Mouse (Mus musculus) stomach, embryonic 16.5 days (tissue): ENCODE results near the gene Insyn1. TPM values are rescaled to one million over a fixed set of nuclear protein-coding genes. Genes with fewer than 3 reads are reported as not detected.

Experiments
- ATAC-seq: fragments of 200-750 bp; cut with Nextera tagmentation; 2 replicates; pipeline ENCODE4 v1.8.0; 2017; ENCODE audit warnings: moderate number of reproducible peaks, moderate TSS enrichment; ENCODE audit not compliant: insufficient read depth, low FRiP score
- H3K27ac ChIP-seq: fragments of 300-500 bp; sonication (generic); 2 replicates; pipeline ENCODE4 v1.5.1; 2014; ENCODE audit warnings: low read length
- H3K27me3 ChIP-seq: fragments of 300-500 bp; sonication (generic); 2 replicates; pipeline ENCODE4 v1.6.1; 2014; ENCODE audit warnings: low read length, control low read depth, mixed read lengths; ENCODE audit not compliant: control insufficient read depth, insufficient read depth
- H3K36me3 ChIP-seq: fragments of 300-500 bp; sonication (generic); 2 replicates; pipeline ENCODE4 v1.6.1; 2014; ENCODE audit warnings: low read length; ENCODE audit not compliant: control insufficient read depth, insufficient read depth
- H3K4me1 ChIP-seq: fragments of 300-500 bp; sonication (generic); 2 replicates; pipeline ENCODE4 v1.6.1; 2014; ENCODE audit warnings: low read length, control low read depth, mixed read lengths; ENCODE audit not compliant: control insufficient read depth, insufficient read depth
- H3K4me2 ChIP-seq: fragments of 300-500 bp; sonication (generic); 2 replicates; pipeline ENCODE4 v1.6.1; 2014; ENCODE audit warnings: low read depth, low read length, mixed read lengths
- H3K4me3 ChIP-seq: fragments of 300-500 bp; sonication (generic); replicated peaks from 2 replicates; pipeline ENCODE4 v1.5.1; 2014; ENCODE audit warnings: mild to moderate bottlenecking, low read length
- H3K9ac ChIP-seq: fragments of 300-500 bp; sonication (generic); 2 replicates; pipeline ENCODE4 v1.6.1; 2014; ENCODE audit warnings: low read length
- H3K9me3 ChIP-seq: fragments of 300-500 bp; sonication (generic); replicated peaks from 2 replicates; pipeline ENCODE4 v1.6.1; 2016; ENCODE audit warnings: low read length, control low read depth; ENCODE audit not compliant: control insufficient read depth
- WGBS: fragments of 180-500 bp; shearing (Covaris S2); extraction: QIAGEN DNeasy Blood & Tissue Kit; methylation state at CpG from one replicate; pipeline ENCODE4 v1.1.7; 2014; 5-methylcytosine and 5-hydroxymethylcytosine counted together
- polyA plus RNA-seq: library from polyadenylated mRNA; unstranded; fragments of >200 nt; fragmentation: Nextera tagmentation; extraction: Ambion mirVana; gene quantifications from 2 replicates; pipeline ENCODE4 v1.2.1, GENCODE M21; 2015

Insyn1 gene
- polyA plus RNA-seq, 1 experiment from 2014 or later: 0.77 TPM

DNA sequence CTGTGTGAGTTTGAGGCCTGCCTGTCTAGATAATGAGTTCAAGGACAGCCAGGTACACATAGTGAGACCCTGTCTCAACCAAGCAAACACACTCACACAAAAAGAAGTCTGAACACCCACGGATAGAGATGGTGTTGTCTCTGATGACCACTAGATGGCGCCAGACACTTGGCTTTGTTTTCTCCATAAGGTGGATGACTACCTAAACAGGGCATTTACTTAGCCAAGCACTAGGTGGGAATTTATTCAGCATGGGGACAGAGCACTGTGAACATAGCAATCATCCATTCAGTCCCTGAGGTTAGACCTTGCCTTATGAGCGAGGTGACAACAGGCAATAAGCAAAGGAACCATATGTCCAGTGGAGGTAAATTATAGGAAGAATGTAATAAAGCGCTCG is 51.5 kb downstream of the Insyn1 start:
- no peak overlapping the region for H3K4me3 ChIP-seq
- peaks cover 9% of the 10 kb centered on the region for H3K36me3 ChIP-seq
- H3K27ac ChIP-seq: no peak overlapping the region
- no peak overlapping the region for H3K9ac ChIP-seq
- peaks cover 12% of the 10 kb centered on the region for H3K4me1 ChIP-seq
- H3K4me2 ChIP-seq: no peak overlapping the region
- H3K9me3 ChIP-seq: no peaks in the 10 kb centered on the region
- 51% methylated on average over 5 of the region's 5 CpGs for WGBS
- ATAC-seq: no peak
- H3K27me3 ChIP-seq: no peaks in the 10 kb centered on the region

DNA sequence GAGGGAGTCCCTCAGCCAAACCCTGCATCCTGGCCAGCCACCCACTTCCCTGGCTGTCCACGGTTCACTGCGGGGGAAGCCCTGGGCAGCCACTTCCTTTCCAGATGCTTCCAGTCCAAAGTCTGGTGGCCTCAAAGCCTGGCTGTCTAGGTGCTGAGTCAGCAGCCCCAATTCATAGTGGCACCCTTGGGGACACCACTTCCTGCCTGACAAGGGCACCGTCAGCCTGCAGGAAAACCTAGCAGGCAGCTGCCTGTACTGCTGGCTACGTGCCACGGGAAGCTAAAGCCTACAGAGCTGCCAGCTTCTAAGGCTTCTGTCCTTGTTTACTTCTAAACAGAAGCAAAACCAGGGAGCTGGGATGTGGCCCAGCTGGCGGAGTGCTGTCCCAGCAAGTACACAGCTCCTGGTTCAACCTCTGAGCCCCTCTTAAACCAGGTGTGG is 53.5 kb downstream of the Insyn1 start:
- peaks cover 9% of the 10 kb centered on the region for H3K36me3 ChIP-seq
- H3K4me3 ChIP-seq: no peak overlapping the region
- H3K4me1 ChIP-seq: peaks cover 14% of the 10 kb centered on the region
- H3K4me2 ChIP-seq: no peak overlapping the region
- H3K27ac ChIP-seq: peak overlapping the region; percentile 8
- peak overlapping the region; percentile 22; the same call in 1 of the 2 replicates for H3K9ac ChIP-seq
- no peaks in the 10 kb centered on the region for H3K27me3 ChIP-seq
- 31% methylated on average over 6 of the region's 6 CpGs for WGBS
- peak; percentile 75 for ATAC-seq
- no peaks in the 10 kb centered on the region for H3K9me3 ChIP-seq

DNA sequence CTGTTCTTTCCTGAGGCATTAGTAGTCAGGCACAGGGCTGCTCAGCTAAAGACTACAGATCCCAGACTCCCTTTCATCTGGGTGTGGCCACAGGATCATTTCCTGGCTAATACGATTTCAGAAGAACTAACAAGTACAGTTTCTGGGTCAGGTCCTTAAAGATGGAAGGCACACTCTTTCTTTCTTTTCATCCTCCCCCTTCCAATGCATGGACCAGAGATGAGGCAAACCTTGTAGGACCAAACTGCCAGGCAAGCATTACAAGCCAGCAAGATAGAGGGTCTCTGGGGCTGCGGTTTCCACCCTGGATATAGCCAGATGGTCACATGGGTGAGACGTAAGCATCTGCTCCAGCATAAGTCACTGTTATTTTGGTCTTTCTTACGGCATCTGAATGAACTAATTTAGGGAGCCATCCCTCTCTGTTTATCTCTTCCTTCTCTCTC is 56.5 kb downstream of the Insyn1 start:
- Histone ChIP-seq H3K27ac (no peak overlapping the region), H3K9ac (no peak overlapping the region), H3K4me2 (peak overlapping the region; percentile 41), H3K9me3 (no peaks in the 10 kb centered on the region), H3K4me1 (peaks cover 32% of the 10 kb centered on the region), H3K4me3 (no peak overlapping the region), H3K36me3 (no peaks in the 10 kb centered on the region), H3K27me3 (no peaks in the 10 kb centered on the region)
- WGBS: 55% methylated on average over 4 of the region's 4 CpGs
- no peak for ATAC-seq

DNA sequence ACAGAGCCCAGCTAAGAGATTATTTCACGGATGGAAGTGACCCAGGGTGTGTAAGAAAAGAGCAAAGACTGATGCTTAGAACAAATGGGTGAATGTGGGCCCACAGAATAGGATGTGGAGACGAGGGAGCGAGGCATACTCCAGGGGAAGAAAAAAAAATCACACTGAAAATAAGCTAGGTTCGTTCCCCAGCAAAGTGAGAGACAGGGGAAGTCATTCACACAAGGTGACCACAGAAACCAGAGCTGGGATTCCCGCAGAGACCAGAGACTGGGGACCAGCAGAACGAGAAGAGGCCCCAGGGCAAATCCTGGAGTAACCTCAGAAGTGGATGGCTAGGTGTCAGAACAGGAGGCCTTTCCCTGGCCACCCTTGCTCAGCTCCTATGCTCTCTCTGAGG is 57.0 kb downstream of the Insyn1 start:
- Histone ChIP-seq H3K9ac (no peak overlapping the region), H3K27ac (no peak overlapping the region), H3K27me3 (no peaks in the 10 kb centered on the region), H3K4me3 (no peak overlapping the region), H3K36me3 (no peaks in the 10 kb centered on the region), H3K4me2 (no peak overlapping the region), H3K4me1 (peaks cover 33% of the 10 kb centered on the region), H3K9me3 (no peaks in the 10 kb centered on the region)
- whole genome bisulfite sequencing: 64% methylated on average over 6 of the region's 6 CpGs
- ATAC-seq: no peak

DNA sequence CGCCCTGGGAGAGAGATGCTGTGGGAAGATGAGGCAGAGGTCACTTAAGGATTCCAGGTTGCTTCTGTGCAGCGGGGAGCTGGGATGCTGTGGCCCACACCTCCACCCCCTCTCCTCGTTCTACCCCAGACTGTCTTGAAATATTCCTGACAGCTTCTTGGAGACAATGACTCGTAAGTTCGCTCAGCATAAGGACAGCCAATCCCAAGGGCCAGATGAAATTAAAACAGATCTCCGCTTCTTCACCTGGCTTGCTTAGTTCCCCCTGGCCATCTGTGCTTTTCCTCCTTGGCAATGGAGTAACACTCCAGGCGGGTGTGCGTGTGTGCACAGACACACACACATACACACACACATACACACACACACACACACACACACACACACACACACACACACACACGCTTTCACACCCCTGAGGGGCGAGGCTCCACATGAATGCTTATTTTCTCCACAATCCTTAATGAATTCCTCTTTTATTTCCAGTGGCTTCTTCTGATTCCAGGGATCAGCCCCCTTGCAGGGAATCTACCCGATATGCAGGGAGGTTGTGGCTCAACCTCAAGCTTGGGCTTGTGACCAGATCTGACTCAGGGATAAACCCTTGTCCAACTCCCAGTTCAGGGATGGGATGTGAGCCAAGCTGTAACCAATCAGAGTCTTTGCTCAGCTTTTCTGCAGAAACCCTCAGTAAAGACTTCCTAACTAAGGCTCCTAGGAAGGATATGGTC is 58.4 kb downstream of the Insyn1 start:
- H3K9ac ChIP-seq: no peak overlapping the region
- H3K27ac ChIP-seq: no peak overlapping the region
- 77% methylated on average over 11 of the region's 11 CpGs for WGBS
- no peak overlapping the region for H3K4me2 ChIP-seq
- ATAC-seq: no peak
- no peaks in the 10 kb centered on the region for H3K9me3 ChIP-seq
- H3K27me3 ChIP-seq: no peaks in the 10 kb centered on the region
- no peaks in the 10 kb centered on the region for H3K36me3 ChIP-seq
- peaks cover 28% of the 10 kb centered on the region for H3K4me1 ChIP-seq
- H3K4me3 ChIP-seq: no peak overlapping the region

DNA sequence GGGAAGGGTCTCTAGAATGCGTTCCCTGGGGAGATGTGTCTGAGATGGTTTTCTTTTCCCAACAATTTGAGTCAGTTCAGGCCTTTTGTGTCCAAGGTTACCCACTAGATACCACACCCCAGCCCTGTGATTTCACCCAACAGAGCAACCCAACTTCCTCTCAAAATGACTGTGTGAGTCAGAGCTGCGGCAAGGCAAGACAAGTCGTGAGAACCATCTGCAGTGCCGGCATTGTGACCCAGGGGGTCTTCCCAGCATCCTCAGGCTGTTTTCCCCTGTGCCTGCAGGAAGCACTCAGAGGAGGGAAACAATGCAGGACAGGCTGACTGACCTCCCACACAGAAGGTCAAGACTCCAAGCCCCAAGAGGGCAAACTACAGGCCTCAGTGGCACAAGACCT is 60.5 kb downstream of the Insyn1 start:
- H3K9ac ChIP-seq: no peak overlapping the region
- H3K4me3 ChIP-seq: no peak overlapping the region
- H3K9me3 ChIP-seq: no peaks in the 10 kb centered on the region
- H3K4me2 ChIP-seq: no peak overlapping the region
- ATAC-seq: no peak
- H3K36me3 ChIP-seq: no peaks in the 10 kb centered on the region
- WGBS: 50% methylated on average over 4 of the region's 4 CpGs
- no peak overlapping the region for H3K27ac ChIP-seq
- no peaks in the 10 kb centered on the region for H3K27me3 ChIP-seq
- H3K4me1 ChIP-seq: peaks cover 34% of the 10 kb centered on the region

Other genes starting within 250 kb of the Insyn1 start
- 17.9 and 19.0 TPM in 2 replicates for gene Pml, start 238.8 kb upstream of the Insyn1 start, polyA plus RNA-seq
- gene Stoml1, start 235.4 kb upstream of the Insyn1 start, polyA plus RNA-seq: 23.7 and 26.0 TPM in 2 replicates
- 31.0 and 33.4 TPM in 2 replicates for gene Loxl1, start 175.4 kb upstream of the Insyn1 start, polyA plus RNA-seq
- gene Tbc1d21, start 118.1 kb upstream of the Insyn1 start, polyA plus RNA-seq: 0.12 TPM in 1 of 2 replicates, not detected in the other
- gene Cd276, start 66.8 kb downstream of the Insyn1 start, polyA plus RNA-seq: 30.4 and 31.2 TPM in 2 replicates
- gene Nptn, start 93.6 kb downstream of the Insyn1 start, polyA plus RNA-seq: 155 and 165 TPM in 2 replicates